Mouse (Mus musculus) left cerebral cortex, adult 8-10 months (tissue): ENCODE measurements around the gene Camk1d. TPM values are rescaled to one million over a fixed set of nuclear protein-coding genes. Genes with fewer than 3 reads are reported as not detected.

ENCODE experiments used
- DNase-seq, 2 experiments: peaks; one replicate each; pipeline ENCODE4 v3.0.0; 2022; ENCODE audit warnings: low spot score in 2 of 2
- total RNA-seq, 4 experiments: library from RNA; stranded (reverse); gene quantifications; 2 replicates each; pipeline ENCODE4 v1.2.4; 2022

The Camk1d gene
- total RNA-seq, 4 experiments from 2014 or later: 110 to 134 (median 127) TPM

DNA sequence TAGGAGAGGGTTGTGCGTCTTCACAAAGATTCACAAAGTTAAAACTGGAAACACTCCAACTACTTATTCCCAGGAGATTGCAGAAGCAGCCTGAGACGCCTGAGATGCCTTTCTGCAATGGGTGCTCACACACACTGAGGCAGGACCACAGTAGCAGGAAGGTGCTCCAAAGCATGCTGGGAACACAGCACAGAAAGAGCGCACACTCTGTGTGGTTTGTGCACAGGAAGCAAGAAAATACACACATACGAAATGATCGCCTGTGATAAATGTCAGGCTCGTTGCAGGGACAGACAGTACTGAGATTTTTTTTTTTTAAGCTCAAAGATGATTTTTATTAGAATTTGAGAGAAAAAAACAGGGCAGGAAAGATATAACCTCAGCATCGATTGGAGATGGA lies 227.7 kb downstream of the Camk1d start:
- DNase-seq: no peak

DNA sequence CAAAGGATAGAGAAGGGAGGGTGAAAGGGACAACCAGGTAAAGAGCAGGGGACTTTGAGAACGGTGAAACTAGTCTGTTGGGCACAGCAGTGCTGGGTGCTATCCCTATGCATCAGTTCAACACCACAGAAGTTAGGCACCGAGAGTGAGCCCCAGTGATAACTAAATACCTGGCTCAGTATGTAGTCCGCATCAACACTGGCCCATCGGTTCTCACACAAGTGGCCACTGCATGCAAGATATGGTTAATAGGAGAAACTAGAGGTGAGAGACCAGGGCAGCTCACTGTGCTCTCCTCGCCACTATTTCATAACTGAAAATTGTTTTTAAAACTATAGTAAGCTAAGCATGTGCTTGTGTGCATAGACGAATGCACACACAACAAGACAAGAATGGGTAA lies 228.5 kb downstream of the Camk1d start:
- DNase-seq: no peak

DNA sequence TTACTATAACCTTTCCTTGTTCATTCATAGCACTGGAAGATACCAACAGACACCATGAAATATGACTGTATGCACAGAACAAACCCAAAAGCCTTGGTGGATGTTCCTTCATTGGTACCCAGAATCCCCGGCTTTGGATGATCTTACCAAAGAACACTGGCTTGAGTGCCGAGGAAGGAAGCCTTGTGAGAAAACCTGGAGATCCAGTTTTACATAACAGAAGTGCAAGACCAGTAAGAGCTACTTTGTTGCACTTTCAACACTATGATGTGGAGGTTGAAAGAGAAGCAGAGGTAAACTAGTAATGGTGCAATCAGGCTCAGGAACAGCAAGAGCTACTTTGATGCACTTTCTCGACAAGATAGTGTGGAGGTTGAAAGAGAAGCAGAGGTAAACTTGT lies 234.4 kb downstream of the Camk1d start:
- DNase-seq: no peak

DNA sequence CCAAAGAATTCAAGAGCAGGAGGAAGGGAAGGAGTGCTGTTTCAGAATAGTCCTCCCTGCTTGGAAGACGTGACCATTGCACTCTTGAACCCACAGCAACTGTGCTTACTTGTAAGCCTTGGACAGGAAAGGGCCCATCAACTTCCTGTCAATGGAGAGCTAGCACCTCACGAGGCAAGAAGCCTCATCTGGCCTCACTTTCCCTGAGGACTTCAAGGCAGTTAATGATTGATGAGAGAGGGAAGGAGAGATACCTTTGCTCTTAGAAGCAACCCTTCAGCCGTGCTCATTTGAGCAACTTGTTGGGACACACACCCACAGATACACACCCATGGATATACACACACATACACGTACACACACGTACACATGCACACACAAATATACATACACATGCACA lies 235.6 kb downstream of the Camk1d start:
- DNase-seq: no peak

DNA sequence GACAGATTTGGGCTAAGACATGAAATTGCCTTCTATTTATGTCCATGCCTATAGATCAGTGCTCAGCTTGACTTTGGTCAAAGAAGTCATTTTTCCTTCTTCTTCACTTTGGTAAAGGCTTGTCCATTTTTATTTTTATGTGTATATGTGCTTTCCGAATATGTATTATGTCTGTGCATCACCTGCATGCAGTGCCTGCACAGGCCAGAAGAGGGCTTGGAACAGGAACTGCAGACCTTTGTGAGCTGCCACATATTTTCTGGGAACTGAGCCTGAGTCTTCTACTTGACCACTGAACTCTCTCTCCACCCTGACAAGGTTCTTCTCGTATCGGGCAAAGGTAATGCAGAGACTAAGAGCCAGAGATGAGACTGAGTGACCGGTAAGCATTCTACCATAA lies 236.1 kb downstream of the Camk1d start:
- DNase-seq: no peak

DNA sequence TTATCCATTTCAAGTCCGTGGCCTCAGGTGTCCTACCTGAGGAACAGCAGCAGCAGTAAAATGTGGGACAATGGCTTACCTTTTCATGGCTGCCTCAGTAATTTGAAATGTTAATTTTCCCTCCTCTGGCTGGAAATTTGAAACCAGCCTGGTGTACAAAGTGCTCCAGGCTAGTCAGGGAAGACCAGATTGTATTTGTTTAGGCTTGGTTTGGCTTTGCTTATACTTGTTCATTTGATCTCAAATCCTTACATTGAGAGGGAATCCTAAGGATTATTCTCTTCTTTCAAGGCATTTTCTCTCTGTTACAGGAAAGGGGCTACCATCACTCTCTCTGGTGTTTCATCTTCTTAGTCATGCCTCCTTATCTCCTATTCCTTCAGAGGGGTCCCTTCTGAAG lies 236.8 kb downstream of the Camk1d start:
- DNase-seq: no peak

DNA sequence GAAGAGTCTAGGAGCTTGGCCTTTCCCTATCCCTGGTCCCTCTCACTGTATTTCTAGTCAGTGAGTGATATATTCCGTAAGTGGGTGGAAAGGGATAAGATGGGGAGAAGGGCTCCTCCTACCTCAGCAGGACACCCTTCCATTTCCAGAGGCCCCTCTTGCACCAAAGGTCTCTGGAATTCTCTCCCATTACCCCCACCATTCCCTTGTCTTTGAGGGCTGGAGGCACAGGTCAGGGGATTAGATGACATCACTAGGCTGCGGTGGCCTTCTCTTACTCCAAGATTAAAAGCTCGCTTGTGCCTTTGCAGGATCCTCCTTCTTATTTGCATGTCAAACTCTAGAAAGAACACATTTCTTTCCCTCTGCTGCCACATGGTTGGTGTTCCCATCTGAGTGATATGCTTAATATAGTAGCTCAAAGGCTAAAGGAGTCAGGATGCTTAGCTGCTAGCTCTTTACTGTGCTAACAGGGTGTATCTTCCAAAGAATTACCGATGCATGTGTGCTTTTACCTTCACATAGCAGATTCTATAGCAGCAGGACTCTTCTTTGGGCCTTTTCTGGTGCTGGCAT lies 244.9 kb downstream of the Camk1d start:
- peak in 1 of 2 experiments; percentile 41 for DNase-seq

DNA sequence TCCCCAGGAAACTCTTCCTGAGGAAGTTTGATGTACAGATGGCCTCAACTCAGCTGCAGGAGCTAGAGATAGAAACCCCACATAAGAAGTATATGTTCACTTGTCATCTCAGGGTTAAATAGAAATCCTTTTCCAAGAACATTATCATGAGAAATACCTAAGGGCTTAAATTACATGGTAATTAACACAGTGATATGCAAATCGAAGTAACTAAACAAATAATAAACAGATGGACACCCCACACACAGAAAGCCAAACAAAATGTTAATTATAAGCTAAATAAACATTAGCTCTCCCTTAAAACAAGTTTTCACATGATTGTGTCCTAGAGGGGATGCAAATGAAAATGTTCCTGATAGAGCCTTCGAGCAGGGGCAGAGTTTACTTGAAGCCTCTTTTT lies 246.8 kb downstream of the Camk1d start:
- no peak for DNase-seq

DNA sequence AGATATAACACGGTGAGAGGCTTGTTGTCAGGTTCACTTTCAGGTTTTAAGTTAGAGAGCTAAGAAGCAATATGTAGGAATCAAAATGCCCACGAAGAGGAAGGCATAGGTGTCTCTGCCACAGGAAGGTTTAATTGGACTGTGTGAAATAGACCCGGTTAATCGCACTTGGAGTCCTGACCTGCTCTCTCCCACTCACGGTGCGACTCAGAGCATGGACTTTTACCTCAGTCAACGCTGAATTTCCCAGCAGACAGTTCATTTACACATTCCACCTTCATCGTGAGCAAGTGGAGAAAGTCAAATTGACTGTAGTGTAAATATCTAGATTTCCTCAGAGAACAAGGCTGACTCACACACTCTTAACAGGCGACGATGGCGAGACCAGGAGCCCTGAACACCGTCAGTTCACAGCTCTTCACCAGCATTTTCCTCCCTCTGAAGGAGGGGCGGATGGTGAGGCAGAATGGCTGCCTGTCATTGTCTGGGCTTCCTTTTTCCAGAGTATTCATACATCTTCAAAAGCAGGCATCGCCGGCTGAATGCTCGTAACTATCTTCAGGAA lies 255.6 kb downstream of the Camk1d start:
- DNase-seq: no peak

DNA sequence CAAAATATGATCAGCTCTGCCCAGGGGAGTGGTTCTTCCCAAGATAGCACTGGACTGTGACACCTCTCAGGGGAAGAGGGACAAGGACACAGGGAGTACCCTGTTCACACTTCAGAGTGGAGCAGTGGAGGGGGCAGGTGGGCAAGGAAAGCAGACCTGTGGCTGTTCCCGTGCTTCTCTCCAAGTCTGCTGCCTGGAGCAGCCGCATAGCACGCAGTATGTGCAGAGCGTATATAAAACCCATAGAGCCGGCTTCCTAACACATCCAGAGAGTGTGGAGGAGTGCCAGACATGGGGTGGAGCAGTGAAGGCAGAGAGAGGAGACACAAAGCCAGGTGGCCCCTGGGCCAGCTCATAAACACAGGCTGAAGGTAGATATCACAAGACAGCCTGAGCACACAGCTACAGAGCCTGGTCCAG lies 256.2 kb downstream of the Camk1d start:
- DNase-seq: peak in 1 of 2 experiments; percentile 59

DNA sequence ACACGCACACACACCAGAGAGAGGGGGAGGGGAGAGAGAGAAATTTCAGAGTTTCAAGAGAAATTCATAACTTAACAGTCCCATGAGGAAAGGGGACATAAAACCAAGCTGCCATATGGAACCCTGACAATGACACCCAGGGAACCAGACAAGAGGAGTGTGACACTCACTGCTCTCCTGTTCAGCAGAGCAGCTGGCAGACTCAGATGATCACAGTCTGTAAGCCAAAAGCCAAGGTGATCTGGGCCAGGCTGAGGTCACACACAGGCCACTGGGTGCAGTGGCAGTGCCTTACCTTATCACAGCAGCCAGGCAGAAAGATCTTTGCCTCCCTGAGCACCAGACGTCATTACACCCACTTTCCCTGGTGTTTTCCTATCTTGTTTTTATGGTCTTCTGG lies 258.2 kb downstream of the Camk1d start:
- no peak for DNase-seq

DNA sequence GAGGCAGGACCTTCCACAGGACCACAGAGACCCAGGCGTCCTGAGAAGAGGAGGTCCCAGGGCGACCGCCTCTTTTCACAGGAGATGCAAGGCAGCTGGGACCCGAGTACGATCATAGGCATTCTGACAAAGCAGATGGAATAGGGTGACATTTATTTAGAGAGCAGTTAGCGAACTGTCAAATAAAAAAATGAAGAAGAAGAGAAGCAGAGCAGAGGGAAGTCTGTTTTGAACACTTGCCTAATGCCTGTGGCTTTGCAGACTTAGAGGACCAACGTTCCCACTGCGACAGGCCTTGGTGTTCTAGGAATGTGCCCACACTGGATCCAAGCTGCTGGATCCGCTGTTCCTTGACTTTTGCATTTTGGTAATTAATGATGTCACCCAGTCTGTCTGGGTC lies 259.5 kb downstream of the Camk1d start:
- DNase-seq: no peak

DNA sequence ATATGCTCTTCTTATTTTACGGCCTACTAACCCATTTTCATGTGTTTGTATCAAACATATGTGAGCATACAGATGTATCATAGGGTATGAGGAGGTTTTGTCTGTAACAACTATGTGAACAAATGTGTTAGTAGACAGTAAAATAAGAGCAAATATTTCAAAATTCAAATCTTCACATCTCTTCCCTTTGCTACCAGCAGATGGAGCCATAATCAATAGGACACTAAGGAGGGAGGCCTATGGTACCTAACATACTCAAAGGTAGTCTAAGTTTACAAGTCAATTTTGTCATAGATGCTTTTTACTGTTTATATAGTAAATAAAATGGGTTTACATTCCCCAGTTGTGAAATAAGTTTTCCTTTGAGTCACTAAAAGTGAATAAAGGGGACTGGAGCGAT lies 262.7 kb downstream of the Camk1d start:
- DNase-seq: no peak

DNA sequence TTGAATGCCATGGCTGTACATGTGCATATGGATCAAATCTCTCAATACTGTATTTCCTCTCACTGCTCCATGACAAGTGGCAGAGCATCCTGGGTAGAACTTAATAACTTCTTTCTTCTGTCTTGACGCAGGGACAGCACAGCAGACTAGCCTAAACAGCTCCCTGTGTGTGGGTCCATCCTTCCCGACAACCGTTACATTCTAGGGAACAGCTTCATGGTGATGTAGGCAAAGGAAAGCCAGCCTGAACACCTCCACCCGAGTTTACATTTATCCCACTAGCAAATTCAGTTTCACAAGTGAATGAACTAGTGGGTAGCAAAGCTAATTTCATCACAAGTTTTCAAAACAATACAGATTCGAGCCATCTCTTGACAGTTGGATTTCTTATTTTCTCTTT lies 269.0 kb downstream of the Camk1d start:
- DNase-seq: no peak

DNA sequence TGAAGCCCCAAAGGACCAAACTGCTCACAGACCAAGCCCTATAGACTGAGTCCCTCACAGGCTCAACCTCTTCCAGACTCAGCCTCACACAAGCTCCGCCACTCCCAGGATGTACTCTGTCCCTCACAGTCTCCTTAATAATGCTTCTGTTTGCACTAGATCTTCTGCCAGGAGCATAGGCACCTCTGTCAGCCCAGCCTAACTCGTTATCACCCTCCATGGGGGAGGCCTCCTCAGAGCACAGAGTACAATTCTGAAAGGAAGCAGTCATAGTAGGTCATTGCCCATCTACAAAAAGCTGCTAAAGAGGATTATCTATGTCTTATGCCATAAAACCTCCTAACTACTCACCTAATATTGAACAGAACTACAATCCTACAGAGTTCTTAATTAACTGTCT lies 276.6 kb downstream of the Camk1d start:
- no peak for DNase-seq

DNA sequence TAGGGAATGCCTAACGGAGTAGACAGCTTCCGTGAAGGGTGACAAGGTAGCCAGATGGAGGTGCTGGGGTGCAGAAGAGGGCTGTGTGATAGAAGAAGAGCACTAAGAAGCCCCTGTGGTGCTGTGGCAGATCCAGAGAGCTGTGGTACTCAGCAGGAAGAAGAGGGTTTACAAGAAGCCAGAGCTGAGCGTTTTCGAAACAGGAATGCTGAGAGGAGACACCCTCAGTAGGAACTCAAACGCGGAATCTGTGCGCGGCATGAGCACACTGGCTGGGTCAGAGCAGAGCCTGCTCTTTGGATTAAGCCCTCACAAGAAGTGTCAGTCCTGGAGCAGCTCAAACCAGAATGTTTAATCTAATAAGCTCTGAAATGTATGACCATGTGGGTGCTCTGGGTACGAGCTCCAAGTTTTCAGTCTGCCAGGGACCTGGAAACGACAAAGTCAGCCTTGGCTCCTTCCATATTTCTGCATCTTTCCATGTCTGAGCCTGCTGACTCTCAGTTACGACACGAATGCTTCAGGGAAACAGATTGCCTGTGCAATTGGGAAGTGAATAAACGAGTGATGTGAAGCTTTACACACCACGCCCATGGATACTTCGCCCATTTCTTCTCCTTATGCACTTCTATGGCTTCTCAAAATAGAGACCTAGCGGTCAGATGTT lies 278.6 kb downstream of the Camk1d start:
- DNase-seq: no peak

DNA sequence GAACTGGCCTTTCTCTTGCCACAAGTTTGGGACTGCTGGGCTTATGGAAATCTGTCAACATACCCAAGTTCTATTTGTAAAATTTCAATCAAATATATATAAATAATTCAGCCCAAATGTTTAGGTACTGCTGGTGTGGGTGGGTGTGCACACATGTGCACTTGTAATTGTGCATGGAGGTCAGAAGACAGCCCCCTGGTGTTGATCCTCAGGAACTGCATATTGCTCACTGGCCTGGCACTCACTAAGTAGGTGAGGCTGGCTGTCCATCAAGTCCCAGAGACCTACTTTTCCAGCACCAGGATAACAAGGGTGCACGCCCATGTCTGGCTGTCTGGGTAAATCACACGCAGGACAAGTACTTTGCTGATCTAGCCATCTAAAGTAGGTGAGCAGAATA lies 283.0 kb downstream of the Camk1d start:
- no peak for DNase-seq

DNA sequence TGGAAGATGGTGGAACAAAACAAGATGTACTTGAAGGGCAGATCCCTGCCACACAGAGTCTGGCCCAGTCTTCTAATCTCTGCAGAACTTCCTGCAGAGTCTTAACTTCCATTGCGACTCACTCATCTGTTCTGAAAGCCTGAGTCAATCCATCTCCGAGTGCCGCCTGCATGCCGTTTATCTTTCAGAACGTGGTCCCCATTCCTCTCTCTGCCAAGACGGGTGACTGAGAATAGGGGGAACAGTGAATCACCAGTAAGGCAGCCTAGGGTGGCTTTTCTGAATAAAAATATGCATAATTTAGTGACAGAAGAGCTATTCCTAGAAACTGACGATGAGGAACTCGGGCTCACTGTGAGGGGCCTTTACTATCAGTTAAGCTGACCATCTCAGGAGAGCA lies 284.4 kb downstream of the Camk1d start:
- no peak for DNase-seq

DNA sequence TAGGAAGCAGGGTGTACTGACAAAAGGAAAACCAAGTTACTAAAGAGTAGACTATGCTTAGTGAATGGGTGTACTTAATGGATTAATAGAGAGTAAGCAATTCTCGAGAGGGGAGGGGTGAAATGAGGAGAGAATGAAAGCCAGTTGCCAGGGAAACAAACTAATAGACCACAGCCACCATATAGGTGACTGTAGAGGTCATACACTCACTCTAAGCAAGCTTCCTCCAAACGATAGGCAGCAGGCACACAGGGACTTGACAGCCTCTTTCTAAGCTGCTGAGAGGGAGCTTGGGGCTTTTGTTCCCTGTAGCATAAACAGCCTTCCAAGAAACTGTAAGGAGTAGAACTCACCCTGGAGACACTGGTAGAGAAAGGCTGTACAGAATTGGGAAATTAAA lies 288.2 kb downstream of the Camk1d start:
- DNase-seq: no peak

DNA sequence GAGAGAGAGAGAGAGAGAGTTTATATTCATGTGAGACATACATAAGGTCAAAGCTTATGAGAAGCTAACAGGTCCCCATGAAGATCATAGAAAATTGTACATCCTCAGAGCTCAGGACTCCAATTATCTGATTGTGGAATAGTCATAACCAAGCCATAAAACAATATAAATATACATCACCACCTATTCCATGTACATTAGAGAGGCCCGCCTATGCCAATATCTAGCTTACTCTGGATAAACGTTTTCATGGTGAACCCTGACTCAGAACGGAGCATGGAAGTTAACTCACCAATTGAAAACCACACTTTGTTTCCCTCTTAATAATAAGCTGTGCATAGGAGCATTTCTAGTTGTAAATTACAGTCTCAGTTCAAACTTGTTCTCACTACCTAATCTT lies 288.7 kb downstream of the Camk1d start:
- DNase-seq: no peak

DNA sequence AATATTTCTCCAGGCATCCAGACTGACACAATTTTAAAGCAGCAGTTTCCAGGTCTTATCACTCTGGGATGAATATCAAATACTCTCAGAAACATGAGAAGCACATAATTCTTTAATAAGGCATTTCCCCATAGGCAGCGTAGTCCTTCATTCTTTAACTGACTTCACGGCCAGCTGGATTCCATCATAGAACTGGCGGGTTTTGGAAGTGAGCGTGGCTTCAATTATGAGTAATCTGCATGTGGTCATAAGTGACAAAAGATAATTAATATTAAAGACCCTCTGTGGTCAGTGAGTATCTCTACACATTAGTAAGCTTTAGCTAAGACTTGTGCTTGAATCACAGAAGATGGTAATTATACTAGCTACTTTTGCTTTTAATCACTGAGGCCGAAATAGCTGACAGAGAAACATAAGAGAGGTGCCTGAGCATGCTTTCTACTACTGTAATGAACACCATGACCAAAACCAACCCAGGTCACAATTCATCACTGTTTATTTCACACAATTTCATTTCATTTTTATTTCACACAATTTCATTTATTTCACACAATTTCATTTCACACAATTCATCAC lies 293.6 kb downstream of the Camk1d start:
- DNase-seq: no peak

DNA sequence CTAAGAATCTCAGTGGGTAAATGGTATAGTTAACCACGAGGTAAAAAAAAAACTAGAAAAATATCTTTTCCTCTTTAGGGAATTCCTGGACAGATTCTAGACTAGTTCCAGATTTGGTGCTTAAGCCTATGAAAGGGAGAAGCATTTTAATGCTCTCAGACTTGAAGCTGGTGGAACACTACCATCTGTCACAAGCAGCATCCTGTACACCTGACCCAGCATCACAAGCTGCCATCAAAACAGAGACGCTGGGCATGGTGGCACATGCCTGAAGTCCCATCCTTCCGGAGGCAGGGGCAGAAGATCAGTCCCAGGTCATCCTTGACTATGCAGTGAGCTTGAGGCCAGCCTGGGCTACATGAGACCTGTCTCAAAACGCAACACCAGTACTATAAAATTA lies 295.5 kb downstream of the Camk1d start:
- DNase-seq: no peak
